Mouse (Mus musculus) embryonic fibroblast, embryonic 13.5 days (primary cell): ENCODE measurements at regions not wholly inside any gene's neighbourhood (a gene's known extent, or its start where the extent isn't known, plus 50 kb on each side); places are given as distances from the start of the nearest gene placed in this dataset.

Source experiments
- CTCF ChIP-seq: IDR thresholded peaks from 2 replicates; pipeline ENCODE4 v1.5.1; 2011; ENCODE audit warnings: mild to moderate bottlenecking, control low read depth, low read length, moderate library complexity, borderline replicate concordance; ENCODE audit not compliant: insufficient read depth
- POLR2A ChIP-seq: IDR thresholded peaks from 2 replicates; pipeline ENCODE4 v1.6.1; 2011; ENCODE audit warnings: low read depth, mild to moderate bottlenecking, control low read depth, low read length, moderate library complexity

DNA sequence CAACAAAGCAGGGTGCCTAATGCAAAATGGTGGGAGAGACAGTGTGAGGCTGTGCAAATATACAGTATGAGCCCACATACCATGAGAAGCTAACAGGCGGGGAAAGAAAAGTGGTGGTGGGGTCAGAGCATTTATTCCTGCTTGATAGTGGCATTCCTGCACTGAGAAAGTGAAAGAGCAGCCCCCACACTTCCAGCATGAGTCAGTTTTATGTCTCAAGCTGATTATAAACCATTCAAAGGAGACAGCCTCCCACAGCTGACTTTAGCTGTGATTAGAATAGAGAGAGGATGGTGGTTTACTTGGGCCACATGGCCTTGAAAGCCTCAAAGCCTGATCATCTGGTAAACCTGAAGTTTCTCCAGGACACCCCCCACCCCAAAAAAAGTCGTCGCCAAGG is 64.4 kb downstream of the Gm43517 start:
- TF ChIP-seq CTCF (no peak), POLR2A (no peak)
